In genomic region chr4:132241208-132241607, GRCm38 (mm10) we compare ENCODE assay signal across 24 mouse cellular contexts. TPM values are rescaled to one million over a fixed set of nuclear protein-coding genes. Genes with fewer than 3 reads are reported as not detected.
DNase-seq lines count a peak whose midpoint lies in the region; ATAC-seq and TF ChIP-seq lines count a peak whose summit lies in the region.
"Had no signal": no experiment of that assay in that cellular context is flagged by ENCODE, and none has a peak within 500 bp of the region (broad histone marks: within the 10 kb centered on the region; RNA-seq: fewer than 3 reads in every experiment).

No protein-coding gene starts in this region.

- no peak overlapping the region for H3K4me2 ChIP-seq in liver, embryonic 12.5 days
- H3K4me2 ChIP-seq: forebrain, embryonic 13.5 days; lung, embryonic 15.5 days; midbrain, embryonic 11.5 days; neural tube, embryonic 15.5 days had no signal

- DNase-seq in MEL (ENCODE audit: low read depth, low spot score), result peak; percentile 80
- DNase-seq in c-Kit-positive CD71-positive TER-119-positive erythroid progenitor cells, embryonic 14.5 days (ENCODE audit: low spot score), result peak; percentile 53
- DNase-seq in adrenal gland, adult (ENCODE audit: inconsistent age in 2 of 2, low spot score in 1 of 2), result no peak
- DNase-seq in lung, postnatal 4 days, result no peak
- DNase-seq in gastrocnemius, postnatal 36 days, result no peak
- DNase-seq: adrenal gland, adult 8-10 months; cerebellum, adult 9-11 months; heart, postnatal 4 days; kidney, postnatal 25 days; layer of hippocampus, postnatal 36 days; lung, postnatal 36 days; right cerebral cortex, adult 18-20 months; right cerebral cortex, postnatal 4 days; thymus, postnatal 25 days had no signal

- H3K36me3 ChIP-seq in MEL (ENCODE audit: control insufficient read depth in 1 of 2, insufficient read depth in 2 of 2, low read length in 2 of 2), result peaks cover 3 to 24% of the 10 kb centered on the region in 2 experiments
- peaks cover 98% of the 10 kb centered on the region for H3K36me3 ChIP-seq in liver, embryonic 12.5 days

- H3K9me3 ChIP-seq in MEL (replicated peaks; ENCODE audit: insufficient read depth, low read length), result no peaks in the 10 kb centered on the region
- H3K9me3 ChIP-seq in liver, embryonic 12.5 days (replicated peaks), result no peaks in the 10 kb centered on the region
- H3K9me3 ChIP-seq: forebrain, embryonic 13.5 days; heart, embryonic 10.5 days; lung, embryonic 15.5 days; neural tube, embryonic 15.5 days had no signal

- no peak for TF ChIP-seq CTCF in MEL (IDR thresholded peaks at IDR 0.05 in 2 of 3, conservative IDR thresholded peaks at IDR 0.05 in 1 of 3; ENCODE audit: control insufficient read depth in 1 of 3, insufficient read depth in 1 of 3, low read depth in 2 of 3, low read length in 3 of 3, poor library complexity in 1 of 3, severe bottlenecking in 1 of 3)

- TF ChIP-seq EP300 in MEL (IDR thresholded peaks at IDR 0.05; ENCODE audit: low read depth in 1 of 2, low read length in 2 of 2), result peak; percentile 7 to 58; a peak in 1 of 4 replicates

- intact Hi-C loops in gastrocnemius, postnatal 36 days (cut with DNase I), result no loop called here

- WGBS in liver, embryonic 12.5 days (ENCODE audit: insufficient replicate concordance), result 19% methylated on average over 3 of the region's 3 CpGs

- TF ChIP-seq POLR2A in MEL (IDR thresholded peaks at IDR 0.05; ENCODE audit: control insufficient read depth in 1 of 2, insufficient read depth in 1 of 2, low read depth in 1 of 2, low read length in 2 of 2, poor library complexity in 1 of 2), result no peak

- peak overlapping the region; percentile 53 for H3K27ac ChIP-seq in MEL (ENCODE audit: control insufficient read depth, low read depth, low read length)
- peak overlapping the region; percentile 62 for H3K27ac ChIP-seq in liver, embryonic 12.5 days
- H3K27ac ChIP-seq: forebrain, embryonic 13.5 days; heart, embryonic 10.5 days; lung, embryonic 15.5 days; neural tube, embryonic 15.5 days had no signal

- ATAC-seq in liver, embryonic 12.5 days, result peak; percentile 51
- 0 out of 2 replicates have a peak, but pooled peaks have one; percentile 24 for ATAC-seq in megakaryocyte, adult 5-6 weeks (ENCODE audit: poor library complexity, severe bottlenecking)
- no peak for ATAC-seq in inflammation-experienced regulatory T-cells, adult 6 months
- ATAC-seq: forebrain, embryonic 13.5 days; hindbrain, embryonic 16.5 days; intestine, postnatal 0 days had no signal

- no peaks in the 10 kb centered on the region for H3K27me3 ChIP-seq in MEL (ENCODE audit: control insufficient read depth in 1 of 2, insufficient read depth in 2 of 2, low read length in 2 of 2)
- no peaks in the 10 kb centered on the region for H3K27me3 ChIP-seq in liver, embryonic 12.5 days (replicated peaks)
- H3K27me3 ChIP-seq: forebrain, embryonic 13.5 days; lung, embryonic 15.5 days; neural tube, embryonic 15.5 days had no signal

- no peaks in the 10 kb centered on the region for H3K79me2 ChIP-seq in MEL (ENCODE audit: control insufficient read depth, insufficient read depth, low read length, poor library complexity)

- H3K9ac ChIP-seq in MEL (ENCODE audit: control insufficient read depth, low read depth, low read length, poor library complexity, severe bottlenecking), result no peak overlapping the region
- H3K9ac ChIP-seq in liver, embryonic 12.5 days, result no peak overlapping the region
- H3K9ac ChIP-seq: forebrain, embryonic 13.5 days; lung, embryonic 15.5 days; neural tube, embryonic 15.5 days had no signal

- H3K4me1 ChIP-seq in MEL (ENCODE audit: control insufficient read depth in 1 of 2, insufficient read depth in 2 of 2, low read length in 2 of 2), result peaks cover 12 to 19% of the 10 kb centered on the region in 2 experiments
- peaks cover 43% of the 10 kb centered on the region for H3K4me1 ChIP-seq in liver, embryonic 12.5 days
- H3K4me1 ChIP-seq: forebrain, embryonic 13.5 days; heart, embryonic 10.5 days; lung, embryonic 15.5 days; neural tube, embryonic 15.5 days had no signal

- TF ChIP-seq RAD21 in MEL (IDR thresholded peaks at IDR 0.05; ENCODE audit: low read depth, low read length), result no peak

- no peak overlapping the region for H3K4me3 ChIP-seq in MEL (ENCODE audit: control insufficient read depth in 1 of 2, insufficient read depth in 1 of 2, low read depth in 2 of 2, low read length in 2 of 2)
- H3K4me3 ChIP-seq in liver, embryonic 12.5 days, result no peak overlapping the region
- H3K4me3 ChIP-seq: forebrain, embryonic 13.5 days; heart, embryonic 10.5 days; lung, embryonic 15.5 days; neural tube, embryonic 15.5 days had no signal

TF ChIP-seq in MEL, 35 proteins besides CTCF, POLR2A, EP300 and RAD21:
- TF ChIP-seq GATA1 (IDR thresholded peaks at IDR 0.05; ENCODE audit: low read depth, low read length), result peak; percentile 74
- TF ChIP-seq ZMIZ1 (IDR thresholded peaks at IDR 0.05; ENCODE audit: low read depth, low read length), result no peak
- TF ChIP-seq GABPA (IDR thresholded peaks at IDR 0.05; ENCODE audit: low read depth, low read length), result no peak
- TF ChIP-seq MYC (IDR thresholded peaks at IDR 0.05; ENCODE audit: low read depth, low read length), result peak; percentile 59; the same call in 1 of the 2 replicates
- TF ChIP-seq TAL1 (IDR thresholded peaks at IDR 0.05; ENCODE audit: low read length), result peak; percentile 90
- TF ChIP-seq ETS1 (IDR thresholded peaks at IDR 0.05; ENCODE audit: low read depth, low read length), result peak; percentile 49; the same call in 1 of the 2 replicates
- TF ChIP-seq MAFK (IDR thresholded peaks at IDR 0.05; ENCODE audit: borderline replicate concordance, low read depth, low read length), result no peak
- no peak; the same call in 1 of the 2 replicates for TF ChIP-seq TCF12 (IDR thresholded peaks at IDR 0.05; ENCODE audit: low read depth, low read length)
- 0 out of 2 replicates have a peak, but pooled peaks have one; percentile 37 for TF ChIP-seq MXI1 (IDR thresholded peaks at IDR 0.05; ENCODE audit: low read depth, low read length)

RNA-seq across cellular contexts. Expression of gene Gmeb1, which starts 20.2 kb away (rescaled TPM):
- 9.9 and 12.0 TPM in 2 replicates for total RNA-seq in MEL (2012; rRNA removed)
- 10 to 100 TPM in 1 of 2 experiments, not detected in 1; 29.6 TPM for polyA plus RNA-seq in MEL (2012; ENCODE audit: insufficient read depth in 1 of 2, insufficient read length in 2 of 2, low read depth in 1 of 2, low replicate concordance in 2 of 2, missing spikeins in 1 of 2)
- polyA plus RNA-seq in liver, embryonic 12.5 days (2016; fragmentation: Nextera tagmentation; extraction: Ambion mirVana), result 19.1 and 19.5 TPM in 2 replicates
- 17.9 and 21.6 TPM in 2 replicates for total RNA-seq in megakaryocyte, adult 5-6 weeks (2015)
- total RNA-seq in megakaryocyte, adult 5-6 weeks (2017), result 29.0 and 29.5 TPM in 2 replicates
- 10 to 100 TPM; 13.0 to 17.0 (median 13.1) TPM for polyA plus RNA-seq in inflammation-experienced regulatory T-cells, adult 6 months (2017; shearing (Covaris generic))
- 1 to 10 TPM; 6.9 to 8.6 TPM for total RNA-seq in gastrocnemius, postnatal 36 days (2021)

RNA-seq across cellular contexts. Expression of gene Ythdf2, which starts 29.1 kb away (rescaled TPM):
- 78.2 and 80.4 TPM in 2 replicates for total RNA-seq in MEL (2012; rRNA removed)
- 100 to 1,000 TPM; 103 to 979 TPM for polyA plus RNA-seq in MEL (2012; ENCODE audit: insufficient read depth in 1 of 2, insufficient read length in 2 of 2, low read depth in 1 of 2, low replicate concordance in 2 of 2, missing spikeins in 1 of 2)
- 53.1 TPM in 2 replicates for polyA plus RNA-seq in liver, embryonic 12.5 days (2016; fragmentation: Nextera tagmentation; extraction: Ambion mirVana)
- 32.4 and 32.9 TPM in 2 replicates for total RNA-seq in megakaryocyte, adult 5-6 weeks (2015)
- total RNA-seq in megakaryocyte, adult 5-6 weeks (2017), result 35.0 and 42.0 TPM in 2 replicates
- polyA plus RNA-seq in inflammation-experienced regulatory T-cells, adult 6 months (2017; shearing (Covaris generic)), result 100 to 1,000 TPM in 2 of 3 experiments, 10 to 100 TPM in 1; 77.8 to 124 (median 122) TPM
- total RNA-seq in gastrocnemius, postnatal 36 days (2021), result 10 to 100 TPM; 21.6 to 27.3 TPM

RNA-seq across cellular contexts. Expression of gene Taf12, which starts 33.0 kb away (rescaled TPM):
- 56.7 and 62.6 TPM in 2 replicates for total RNA-seq in MEL (2012; rRNA removed)
- 10 to 100 TPM in 1 of 2 experiments, not detected in 1; 76.4 TPM for polyA plus RNA-seq in MEL (2012; ENCODE audit: insufficient read depth in 1 of 2, insufficient read length in 2 of 2, low read depth in 1 of 2, low replicate concordance in 2 of 2, missing spikeins in 1 of 2)
- 61.7 and 61.8 TPM in 2 replicates for polyA plus RNA-seq in liver, embryonic 12.5 days (2016; fragmentation: Nextera tagmentation; extraction: Ambion mirVana)
- 40.8 and 41.2 TPM in 2 replicates for total RNA-seq in megakaryocyte, adult 5-6 weeks (2015)
- 49.0 and 74.5 TPM in 2 replicates for total RNA-seq in megakaryocyte, adult 5-6 weeks (2017)
- 100 to 1,000 TPM in 1 of 3 experiments, 10 to 100 TPM in 2; 78.9 to 105 (median 84.2) TPM for polyA plus RNA-seq in inflammation-experienced regulatory T-cells, adult 6 months (2017; shearing (Covaris generic))
- total RNA-seq in gastrocnemius, postnatal 36 days (2021), result 10 to 100 TPM; 32.5 to 33.4 TPM

Comparison
In these comparisons a context has a peak if more than half of its experiments do, and no peak if none do; other contexts are left out.
1. DNase-seq: peak in MEL (single experiment) and c-Kit-positive CD71-positive TER-119-positive erythroid progenitor cells, embryonic 14.5 days (single experiment); none in adrenal gland, adult (0 of 2), lung, postnatal 4 days (0 of 2) and gastrocnemius, postnatal 36 days (0 of 2).